Mouse (Mus musculus) WW6 (cell line): ENCODE results near the gene Ckb.
"Not testable (repeated sequence)": the region's sequence is repeated elsewhere in the genome, so short reads cannot be mapped to it uniquely, and the experiment has no call there.

Source experiments
- DNase-seq: peaks from one replicate; pipeline ENCODE4 v3.0.0-alpha.2; 2013; ENCODE audit warnings: low read depth, low spot score

Gene Ckb

GRCm38 (mm10) chr12:111669000-111669788, 2.9 kb downstream of the Ckb start:
- no peak for DNase-seq

DNA sequence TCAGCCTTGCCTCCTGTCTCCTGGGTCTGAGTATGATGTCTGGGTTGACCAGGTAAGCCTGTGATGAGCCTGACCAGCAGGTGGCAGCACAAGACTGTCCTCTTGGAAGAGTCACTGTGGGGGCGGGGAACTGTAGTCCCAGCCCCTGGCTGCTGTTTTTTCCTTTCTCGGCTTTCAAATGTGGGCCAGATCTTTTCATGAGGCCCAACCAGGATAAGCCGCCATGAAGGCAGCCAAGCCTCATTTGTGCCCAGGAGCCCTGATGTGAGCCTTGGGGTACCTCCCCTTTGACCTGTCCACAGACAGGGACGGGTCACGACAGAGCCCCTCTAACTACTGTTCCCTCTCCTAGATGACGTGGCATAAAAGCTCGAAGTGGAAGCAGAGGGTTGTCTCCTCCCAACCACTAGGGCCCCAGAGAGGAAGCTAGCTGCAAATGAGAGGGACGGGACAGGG, 3.7 kb downstream of the Ckb start:
- peak; percentile 80 for DNase-seq

DNA sequence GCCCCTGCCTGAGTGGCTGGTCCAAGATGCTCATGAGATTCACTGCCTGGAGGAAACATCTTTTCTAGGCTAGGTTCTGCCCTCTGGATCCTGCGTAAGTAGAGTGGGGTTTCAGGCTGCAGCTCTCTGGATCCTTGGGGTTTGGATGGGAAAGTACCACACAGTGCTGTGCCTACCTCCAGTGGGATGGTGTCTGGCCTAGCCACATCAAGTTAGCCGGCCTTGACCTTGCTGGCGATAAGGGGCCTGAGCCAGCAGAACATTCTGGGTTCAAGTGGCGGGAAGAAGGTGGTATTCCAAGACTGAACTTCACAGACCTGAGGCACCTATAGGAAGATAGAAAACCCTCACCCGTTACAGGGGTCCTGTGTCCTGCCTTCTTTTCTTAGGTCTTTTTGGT, 4.7 kb downstream of the Ckb start:
- no peak for DNase-seq

- no peak for DNase-seq
Observed at GRCm38 (mm10) chr12:111666380-111666779, 5.8 kb downstream of the Ckb start.

GRCm38 (mm10) chr12:111665041-111665880, 6.9 kb downstream of the Ckb start:
- DNase-seq, result no peak

- DNase-seq, result no peak
Observed at GRCm38 (mm10) chr12:111664144-111664634, 7.9 kb downstream of the Ckb start.

DNA sequence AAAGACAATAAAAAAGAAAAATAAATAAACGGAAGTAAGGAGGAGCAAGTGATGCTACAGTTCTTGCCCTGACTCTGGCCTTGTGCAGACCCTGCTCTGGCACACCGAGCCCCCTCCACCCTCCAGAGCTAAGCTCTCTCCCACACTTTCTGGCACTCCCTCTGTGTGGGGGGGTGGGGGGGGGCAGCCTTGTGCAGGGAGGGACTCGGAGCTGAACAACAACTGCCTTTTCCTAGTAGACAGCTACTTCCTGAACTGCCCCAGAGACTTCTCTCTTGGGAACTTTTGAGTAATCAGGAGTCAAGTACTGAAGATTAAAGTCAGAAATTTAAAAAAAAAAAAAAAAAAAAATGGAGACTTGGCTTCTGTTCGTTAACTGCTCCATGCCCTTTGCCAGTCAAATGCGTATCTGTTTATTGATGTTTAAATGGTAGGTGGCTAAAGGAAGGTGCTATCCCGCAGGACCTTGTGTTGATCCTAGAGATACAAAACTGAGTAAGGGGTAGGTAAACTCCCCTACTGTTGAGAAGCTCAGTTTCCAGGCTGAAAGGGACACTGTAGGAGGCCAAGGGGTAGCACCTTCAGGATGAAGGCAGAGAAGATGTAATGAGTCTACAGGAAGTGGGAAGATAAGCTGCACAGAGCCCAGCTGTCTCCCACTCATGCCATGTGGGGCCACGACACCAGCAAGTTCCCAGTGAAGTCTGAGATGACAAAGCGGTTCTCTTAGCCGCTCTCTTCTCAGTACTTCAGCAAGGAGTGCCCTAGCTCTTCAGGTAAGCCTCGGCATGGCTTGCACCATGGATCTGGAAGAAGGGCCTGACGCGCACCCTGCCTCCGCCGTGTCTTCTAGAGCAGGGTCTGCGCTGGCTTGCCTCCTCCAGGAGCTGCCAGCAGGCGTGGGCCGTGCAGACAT, 8.7 kb downstream of the Ckb start:
- DNase-seq, result no peak

DNA sequence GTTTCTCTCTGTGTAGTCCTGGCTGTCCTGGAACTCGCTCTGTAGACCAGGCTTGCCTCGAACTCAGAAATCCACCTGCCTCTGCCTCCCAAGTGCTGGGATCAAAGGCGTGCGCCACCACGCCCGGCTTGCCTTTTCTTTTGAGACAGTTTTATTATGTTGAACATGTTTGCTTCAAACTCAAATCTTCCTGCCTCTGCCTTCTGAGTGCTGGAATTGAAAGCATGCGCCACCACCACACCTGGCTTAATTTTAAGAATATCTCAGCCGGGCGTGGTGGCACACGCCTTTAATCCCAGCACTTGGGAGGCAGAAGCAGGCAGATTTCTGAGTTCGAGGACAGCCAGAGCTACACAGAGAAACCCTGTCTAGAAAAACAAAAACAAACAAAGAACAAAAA, 10.6 kb downstream of the Ckb start:
- DNase-seq, result not testable (repeated sequence)

GRCm38 (mm10) chr12:111660628-111661027, 11.5 kb downstream of the Ckb start:
- DNase-seq, result no peak

GRCm38 (mm10) chr12:111659331-111659730, 12.8 kb downstream of the Ckb start:
- no peak for DNase-seq

DNA sequence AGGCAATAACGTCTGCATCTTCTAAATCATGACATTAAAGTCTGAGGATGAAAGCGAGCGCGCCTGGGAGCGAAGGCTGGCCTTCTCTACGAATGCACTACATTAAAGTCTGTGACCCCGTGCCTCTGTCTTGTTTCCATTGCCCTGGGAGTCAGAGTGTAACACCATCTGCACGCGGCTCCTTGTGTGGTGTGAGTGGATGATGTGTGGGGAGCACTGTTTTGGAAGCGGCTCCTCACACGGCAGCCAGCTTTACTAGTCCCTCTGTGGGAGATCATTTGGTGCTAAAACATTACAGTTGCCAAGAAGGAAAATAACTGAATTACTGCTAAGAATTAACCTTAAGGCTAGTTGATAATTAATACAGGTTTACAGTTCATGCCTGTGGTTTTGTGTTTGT, 16.4 kb downstream of the Ckb start:
- DNase-seq, result no peak

- DNase-seq, result no peak
Observed at GRCm38 (mm10) chr12:111653434-111653833, 18.7 kb downstream of the Ckb start.

DNA sequence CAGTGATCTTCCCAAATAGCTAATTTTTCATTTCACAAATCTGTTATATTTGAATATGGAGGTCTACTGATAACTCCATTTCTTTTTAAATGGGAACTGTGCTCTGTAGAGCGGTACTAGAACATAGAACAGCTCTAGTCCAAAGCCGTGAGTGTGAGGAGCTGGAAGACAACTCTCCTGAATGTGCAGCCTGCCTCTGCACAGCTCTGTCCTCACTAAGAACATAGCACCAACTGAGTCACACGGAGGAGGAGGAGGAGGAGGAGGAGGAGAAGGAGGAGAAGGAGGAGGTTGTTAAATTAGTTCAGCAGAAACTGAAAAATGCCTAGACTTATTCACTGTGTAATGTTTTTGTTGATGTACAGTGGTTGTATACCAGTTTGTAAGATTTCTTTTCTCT, 19.2 kb downstream of the Ckb start:
- no peak for DNase-seq

- no peak for DNase-seq
Observed at GRCm38 (mm10) chr12:111648061-111648645, 24.0 kb downstream of the Ckb start.
